Mouse (Mus musculus): ENCODE results near the gene Spata16.
A peak's percentile ranks its signal among the peaks of the same experiment; 100 is the strongest.
"Not testable (repeated sequence)": the region's sequence is repeated elsewhere in the genome, so short reads cannot be mapped to it uniquely, and the experiment has no call there.

Spata16 gene

GRCm38 (mm10) chr3:26637402-26637801 lies at the start of gene Spata16:
Gene Spata16 (plus strand): TSS chr3:26637620.
- no peak for DNase-seq (ENCODE audit: low spot score in 2 of 2)

DNA sequence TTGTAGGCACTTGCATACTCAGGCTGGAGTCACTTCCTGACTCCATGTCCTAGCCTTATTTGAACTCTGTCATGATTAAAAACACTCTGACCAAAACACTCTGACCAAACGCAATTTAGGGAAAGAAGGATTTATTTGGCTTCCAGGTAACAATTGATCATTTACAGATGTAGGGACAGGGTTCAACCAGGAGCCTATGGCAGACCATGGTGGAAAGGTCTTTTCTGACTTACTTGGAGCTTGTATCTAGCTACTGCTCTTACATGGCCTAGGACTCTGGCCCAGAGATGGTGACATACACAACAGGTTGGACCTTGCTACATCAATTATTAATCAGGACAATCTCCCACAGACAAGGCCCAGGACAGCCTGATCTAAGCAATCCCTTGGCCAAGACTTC lies 32.6 kb upstream of the Spata16 start:
- no peak for DNase-seq (ENCODE audit: low spot score in 2 of 2)

DNA sequence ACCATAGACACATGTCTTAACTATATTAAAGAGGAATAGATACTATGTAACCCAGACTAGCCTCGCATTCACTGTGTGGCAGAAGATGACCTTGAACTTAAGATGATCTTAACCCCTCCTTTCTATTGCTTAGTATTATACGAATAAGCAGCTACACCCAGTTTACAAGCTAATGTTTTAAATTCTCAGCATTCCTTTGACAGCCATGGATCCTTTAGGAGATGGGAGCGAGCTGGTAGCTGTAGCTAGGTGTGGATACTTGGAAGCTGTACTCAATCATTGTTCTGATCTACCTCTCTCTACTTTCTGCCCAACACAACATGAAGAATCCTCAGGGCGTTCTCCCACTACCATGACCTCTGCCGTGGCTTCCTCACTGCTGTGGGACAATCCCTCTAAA lies 28.9 kb upstream of the Spata16 start:
- DNase-seq (ENCODE audit: low spot score in 2 of 2): no peak

DNA sequence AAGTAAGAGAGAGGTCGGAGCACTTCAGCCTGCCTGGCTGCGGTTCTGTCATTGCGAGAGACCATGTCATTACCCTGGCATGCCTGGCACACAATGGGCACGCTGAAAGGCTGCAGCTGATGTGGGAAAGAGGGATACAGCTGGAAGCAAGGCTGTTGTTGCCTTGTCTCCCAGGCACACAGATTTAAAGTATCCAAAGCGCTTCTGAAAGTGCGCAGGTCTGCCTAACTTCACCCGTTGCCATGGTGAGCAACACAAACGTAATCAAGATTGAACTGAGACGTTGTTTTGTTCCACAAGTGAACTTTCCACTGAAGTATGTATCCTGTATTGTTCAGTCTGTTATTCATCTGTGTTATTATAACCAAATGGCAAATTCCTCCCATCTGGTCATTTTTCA lies 1.8 kb downstream of the Spata16 start:
- peak in 1 of 2 experiments; percentile 22 for DNase-seq (ENCODE audit: low spot score in 2 of 2)

DNA sequence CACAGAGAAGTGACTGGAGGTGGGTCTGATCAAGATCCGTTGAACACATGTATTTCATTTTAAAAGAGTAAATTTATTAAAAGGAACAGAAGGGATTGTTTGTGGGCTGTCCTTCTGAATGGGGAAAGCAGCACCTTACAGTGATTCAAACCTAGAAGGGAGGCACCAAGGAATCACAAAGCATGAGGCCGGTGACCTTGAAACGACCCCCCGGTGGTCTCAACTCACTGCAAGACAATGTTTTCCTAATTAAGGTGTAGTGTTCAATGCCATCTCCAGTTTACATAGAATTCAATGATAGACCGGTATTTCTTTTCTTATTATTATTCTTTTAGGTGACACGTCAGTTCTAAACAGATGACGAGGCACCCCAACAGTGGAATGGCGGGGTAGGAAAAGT lies 2.4 kb downstream of the Spata16 start:
- no peak for DNase-seq (ENCODE audit: low spot score in 2 of 2)

DNA sequence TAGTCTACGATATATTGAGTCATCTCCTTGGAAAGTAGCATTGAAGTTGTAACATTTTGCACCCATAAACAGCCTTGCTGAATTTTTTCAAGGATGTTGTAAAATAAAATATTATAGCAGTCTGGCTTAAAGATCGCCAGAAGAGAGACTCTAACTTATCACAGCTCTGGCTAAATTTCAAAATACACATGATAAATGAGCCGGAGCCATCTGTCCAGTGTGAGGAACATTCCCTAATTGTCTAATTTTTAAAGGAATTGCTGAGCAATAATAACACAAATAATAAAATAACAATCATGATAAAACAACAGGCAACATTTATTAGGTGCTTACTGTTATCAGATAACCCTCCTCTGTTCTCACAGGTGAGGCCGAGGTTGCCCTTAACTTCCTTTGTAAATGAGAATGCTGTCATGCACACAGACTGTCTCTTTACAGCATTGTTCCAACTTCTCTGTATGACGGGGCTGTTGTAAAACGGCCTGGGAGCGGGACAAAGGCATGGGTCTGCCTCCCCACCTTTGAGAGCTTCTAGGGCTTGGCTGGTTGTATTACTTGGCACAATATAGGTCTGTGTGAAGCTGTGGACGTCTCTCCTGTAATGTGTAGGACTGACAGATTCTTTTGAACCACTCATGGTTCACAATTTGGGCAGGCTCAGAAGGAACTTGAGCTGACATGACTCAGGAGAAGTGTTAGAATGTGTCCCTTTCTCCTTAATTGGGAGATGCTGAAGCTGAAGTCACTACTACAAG lies 3.1 kb downstream of the Spata16 start:
- no peak for DNase-seq (ENCODE audit: low spot score in 2 of 2)

DNA sequence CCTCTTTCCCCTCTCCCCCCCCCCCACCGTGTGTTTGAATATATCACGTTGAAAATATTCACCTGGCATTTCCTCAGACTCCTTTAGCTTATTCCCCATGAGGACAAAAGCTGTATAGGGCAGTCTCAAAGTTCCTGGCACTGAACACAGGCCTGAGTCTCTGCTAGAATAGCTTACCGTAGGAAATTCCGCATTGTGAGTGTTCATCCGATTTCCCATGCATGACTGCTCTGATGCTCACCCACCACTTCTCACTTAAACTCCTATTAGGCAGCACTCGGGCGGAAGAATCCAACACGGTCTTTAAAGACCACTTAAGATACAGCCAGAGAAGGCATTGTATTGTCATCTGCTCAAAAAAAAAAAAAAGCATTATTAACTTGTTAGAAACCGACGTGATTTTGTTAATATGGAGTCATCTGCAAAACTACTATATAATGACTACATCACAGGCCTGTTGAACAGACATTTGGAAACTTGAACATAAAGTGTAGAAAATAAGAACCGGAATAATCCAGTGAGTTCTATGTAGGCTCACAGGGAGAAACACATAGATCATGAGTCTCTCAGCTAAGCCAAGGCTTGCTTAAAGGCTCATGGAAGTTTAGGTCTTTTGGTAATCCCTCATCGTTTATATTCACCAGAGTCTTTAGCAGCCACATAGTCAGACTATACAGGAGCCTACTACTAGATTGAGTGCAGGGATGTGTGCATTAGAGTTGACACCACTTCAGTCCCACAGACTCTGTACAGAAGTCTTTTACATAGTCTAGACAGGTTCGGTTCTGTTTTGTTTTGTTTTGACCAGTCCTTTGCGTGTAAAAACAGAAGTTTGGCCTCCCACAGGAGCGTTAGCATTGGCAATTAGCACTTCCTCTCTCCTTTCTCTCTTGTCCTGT lies 4.2 kb downstream of the Spata16 start:
- no peak for DNase-seq (ENCODE audit: low spot score in 2 of 2)

DNA sequence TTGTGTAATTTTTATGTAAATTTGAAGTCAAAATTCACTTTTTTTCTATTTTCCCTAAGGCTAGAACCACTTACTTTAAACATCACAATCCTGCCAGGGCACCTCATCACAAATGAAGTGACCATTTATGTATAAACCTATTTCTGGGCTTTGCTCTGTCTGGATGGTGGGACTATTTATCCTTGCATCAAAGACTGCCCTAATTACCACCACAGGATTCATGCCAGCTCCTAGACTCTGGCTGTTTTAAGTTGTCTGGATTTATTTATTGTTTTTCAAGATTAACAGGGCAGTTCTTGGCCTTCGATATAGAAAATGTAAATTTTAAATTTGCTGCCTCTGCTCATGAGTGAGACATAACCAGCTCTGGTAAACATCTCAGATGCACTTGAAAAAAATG lies 6.7 kb downstream of the Spata16 start:
- DNase-seq (ENCODE audit: low spot score in 2 of 2): no peak

GRCm38 (mm10) chr3:26646834-26647233 lies 9.4 kb downstream of the Spata16 start:
- DNase-seq (ENCODE audit: low spot score in 2 of 2): no peak

DNA sequence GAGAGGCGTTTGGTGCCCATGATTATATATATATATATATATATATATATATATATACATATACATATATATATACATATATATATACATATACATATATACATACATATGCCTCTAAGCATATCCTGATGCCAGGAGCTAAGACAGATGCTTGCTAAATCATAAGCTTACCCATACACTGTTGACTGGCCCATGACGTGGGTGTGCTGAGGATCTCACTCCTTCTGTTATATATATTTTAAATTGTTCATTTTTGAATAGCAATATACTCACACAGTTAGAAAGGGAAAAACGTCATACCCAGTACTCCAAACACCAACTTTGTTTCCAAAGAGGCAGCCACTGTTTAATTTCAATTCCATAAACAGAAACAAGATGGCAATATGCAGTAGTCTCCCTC lies 48.4 kb downstream of the Spata16 start:
- peak in 1 of 2 experiments; percentile 40 for DNase-seq (ENCODE audit: low spot score in 2 of 2)

DNA sequence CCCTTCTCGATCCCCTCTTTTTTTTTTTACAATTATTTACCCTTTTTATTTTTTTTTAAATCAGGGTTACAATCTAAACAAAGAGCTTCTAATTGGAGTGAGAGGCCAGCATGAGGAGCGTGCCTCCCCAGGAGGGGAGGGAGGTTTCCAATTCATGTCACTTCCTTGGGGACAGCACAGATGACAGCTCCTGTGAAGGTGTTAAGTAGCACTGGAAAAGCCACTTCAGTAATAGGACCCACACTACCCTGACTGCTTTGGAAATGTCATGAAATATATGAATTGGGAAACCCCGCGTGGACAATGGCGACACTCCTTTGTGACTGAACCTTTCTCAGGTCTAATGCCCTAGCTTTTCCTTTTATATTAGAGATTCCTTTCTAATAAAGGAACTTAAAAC lies 72.1 kb downstream of the Spata16 start:
- DNase-seq (ENCODE audit: low spot score in 2 of 2): not testable (repeated sequence)

- DNase-seq (ENCODE audit: low spot score in 2 of 2): no peak
Measured at GRCm38 (mm10) chr3:26727526-26727925, 90.1 kb downstream of the Spata16 start.

DNA sequence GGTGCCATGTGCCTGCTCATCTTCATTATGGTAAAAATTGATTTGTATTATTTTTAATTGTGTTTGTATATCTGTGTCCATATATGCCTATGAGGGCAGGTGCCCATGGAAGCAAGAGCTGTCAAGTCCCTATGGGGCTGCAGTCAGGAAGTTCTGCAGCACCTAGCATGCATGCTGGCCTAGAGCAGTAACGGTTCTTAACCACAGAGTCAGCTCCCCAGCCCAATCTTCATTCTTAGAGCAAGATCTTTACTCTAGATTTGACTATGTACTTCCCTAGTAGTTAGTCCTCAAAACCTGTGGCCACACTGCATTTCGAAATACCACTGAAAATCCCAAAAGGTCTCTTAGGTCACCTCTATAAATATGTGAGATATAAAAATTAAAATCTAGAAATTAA lies 113.1 kb downstream of the Spata16 start:
- no peak for DNase-seq (ENCODE audit: low spot score in 2 of 2)

- no peak for DNase-seq (ENCODE audit: low spot score in 2 of 2)
Measured at GRCm38 (mm10) chr3:26752441-26752840, 115.0 kb downstream of the Spata16 start.

- DNase-seq (ENCODE audit: low spot score in 2 of 2): peak in 1 of 2 experiments; percentile 28
Measured at GRCm38 (mm10) chr3:26793334-26794101, 156.1 kb downstream of the Spata16 start.

- DNase-seq (ENCODE audit: low spot score in 2 of 2): no peak
Measured at GRCm38 (mm10) chr3:26795851-26796538, 158.6 kb downstream of the Spata16 start.

DNA sequence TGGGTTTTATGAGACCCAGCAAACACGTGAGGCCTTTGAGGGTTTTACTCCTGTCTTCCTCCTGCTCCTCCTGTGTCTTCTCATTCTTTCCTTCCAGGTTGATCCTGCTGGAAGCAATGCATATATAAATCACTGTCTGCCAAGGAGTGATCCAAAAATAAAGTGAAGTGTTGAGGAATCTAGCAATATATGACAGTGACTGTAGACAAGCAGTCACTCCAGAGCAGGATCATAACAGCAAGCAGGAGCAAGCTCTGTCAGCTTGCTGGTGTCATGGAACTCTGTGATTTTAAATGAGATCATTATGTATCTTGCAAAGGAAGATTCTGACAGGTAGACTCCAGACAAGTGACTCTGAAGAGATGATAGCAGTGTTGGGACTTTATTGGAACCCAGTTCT lies 159.5 kb downstream of the Spata16 start:
- no peak for DNase-seq (ENCODE audit: low spot score in 2 of 2)

DNA sequence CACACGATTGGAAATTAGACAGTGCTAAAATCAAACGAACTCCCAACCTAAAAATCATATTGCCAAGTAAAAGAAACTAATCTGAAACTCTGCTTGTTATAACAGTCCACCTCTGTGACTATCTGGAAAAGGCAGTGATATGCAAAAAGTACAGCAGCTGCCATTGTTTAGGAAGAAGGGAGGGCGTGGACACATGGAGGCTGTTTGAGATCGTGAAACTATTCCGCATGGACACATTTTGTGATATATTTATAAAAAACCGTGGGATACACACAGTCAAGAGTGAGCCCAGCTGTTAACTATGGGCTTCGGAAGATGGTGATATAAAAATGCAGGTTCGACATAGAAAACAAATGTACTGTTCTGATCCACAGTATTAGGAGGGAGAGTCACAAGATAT lies 176.9 kb downstream of the Spata16 start:
- DNase-seq (ENCODE audit: low spot score in 2 of 2): peak in 1 of 2 experiments; percentile 38

GRCm38 (mm10) chr3:26815764-26816163 lies 178.3 kb downstream of the Spata16 start:
- no peak for DNase-seq (ENCODE audit: low spot score in 2 of 2)

GRCm38 (mm10) chr3:26819398-26819797 lies 182.0 kb downstream of the Spata16 start:
- no peak for DNase-seq (ENCODE audit: low spot score in 2 of 2)

Data from frontal cortex, postnatal 36 days (tissue).